Comparison of ENCODE assay signal across 19 mouse cellular contexts in genomic region chr1:165677558-165677957, GRCm38 (mm10). TPM values are rescaled to one million over a fixed set of nuclear protein-coding genes. Genes with fewer than 3 reads are reported as not detected.
DNase-seq lines count a peak whose midpoint lies in the region; ATAC-seq and TF ChIP-seq lines count a peak whose summit lies in the region.
"Had no signal": no experiment of that assay in that cellular context is flagged by ENCODE, and none has a peak within 500 bp of the region (broad histone marks: within the 10 kb centered on the region; RNA-seq: fewer than 3 reads in every experiment).

No protein-coding gene starts in this region.

- peak overlapping the region; percentile 22 for H3K9ac ChIP-seq in heart, postnatal 0 days (replicated peaks; ENCODE audit: low read depth, low read length)
- H3K9ac ChIP-seq: forebrain, embryonic 12.5 days; hindbrain, embryonic 15.5 days; midbrain, embryonic 12.5 days had no signal

- peaks cover 38% of the 10 kb centered on the region for H3K36me3 ChIP-seq in heart, embryonic 10.5 days
- H3K36me3 ChIP-seq in heart, postnatal 0 days (replicated peaks; ENCODE audit: control insufficient read depth, insufficient read depth, low read length) = peaks cover 13% of the 10 kb centered on the region; the same call in 1 of the 2 replicates
- H3K36me3 ChIP-seq: forebrain, embryonic 12.5 days; hindbrain, embryonic 15.5 days; midbrain, embryonic 12.5 days had no signal

- peak; percentile 41 to 52 for DNase-seq in cerebellum, postnatal 14 days
- DNase-seq in cerebellum, postnatal 4 days (ENCODE audit: low spot score in 2 of 2) = no peak
- no peak for DNase-seq in heart, embryonic 10.5 days (ENCODE audit: low spot score)
- DNase-seq in heart, postnatal 4 days = no peak
- peak; percentile 80 for DNase-seq in gastrocnemius, postnatal 25 days
- DNase-seq in heart, postnatal 0 days (ENCODE audit: low spot score) = no peak
- DNase-seq in left cerebral cortex, adult 11 months (ENCODE audit: low spot score) = no peak
- no peak for DNase-seq in kidney, adult 11 months
- DNase-seq: adrenal gland, adult 8-10 months; cerebellum, postnatal 36 days; layer of hippocampus, postnatal 36 days; liver had no signal

- H3K27ac ChIP-seq in heart, embryonic 10.5 days = peak overlapping the region; percentile 70
- H3K27ac ChIP-seq in heart, postnatal 0 days (ENCODE audit: low read depth) = peak overlapping the region; percentile 75
- H3K27ac ChIP-seq: forebrain, embryonic 12.5 days; hindbrain, embryonic 15.5 days; midbrain, embryonic 12.5 days; stomach, postnatal 0 days had no signal

- H3K4me3 ChIP-seq in heart, embryonic 10.5 days = no peak overlapping the region
- H3K4me3 ChIP-seq in heart, postnatal 0 days (ENCODE audit: low read depth, low read length) = no peak overlapping the region
- H3K4me3 ChIP-seq: forebrain, embryonic 12.5 days; hindbrain, embryonic 15.5 days; midbrain, embryonic 12.5 days had no signal

- ATAC-seq in heart, postnatal 0 days (ENCODE audit: insufficient read depth, low read depth) = peak; percentile 43
- ATAC-seq: CD4-positive, CD25-positive, alpha-beta regulatory T cell, adult 4 months; lung, postnatal 0 days; Patski had no signal

- H3K4me1 ChIP-seq in heart, embryonic 10.5 days = peaks cover 94% of the 10 kb centered on the region
- peaks cover 73% of the 10 kb centered on the region for H3K4me1 ChIP-seq in heart, postnatal 0 days (ENCODE audit: control insufficient read depth, insufficient read depth)
- H3K4me1 ChIP-seq: forebrain, embryonic 12.5 days; hindbrain, embryonic 15.5 days; midbrain, embryonic 12.5 days had no signal

- H3K4me2 ChIP-seq in heart, postnatal 0 days (ENCODE audit: low read depth, low read length) = peak overlapping the region; percentile 23; the same call in 1 of the 2 replicates
- H3K4me2 ChIP-seq: forebrain, embryonic 12.5 days; hindbrain, embryonic 15.5 days; midbrain, embryonic 12.5 days had no signal

- TF ChIP-seq CTCF in heart, postnatal 0 days (IDR thresholded peaks at IDR 0.05; ENCODE audit: low read depth) = no peak

- no peaks in the 10 kb centered on the region for H3K27me3 ChIP-seq in heart, embryonic 10.5 days (ENCODE audit: insufficient read depth, poor library complexity, severe bottlenecking)
- no peaks in the 10 kb centered on the region for H3K27me3 ChIP-seq in heart, postnatal 0 days (ENCODE audit: control insufficient read depth, insufficient read depth, low read length)
- H3K27me3 ChIP-seq: forebrain, embryonic 12.5 days; hindbrain, embryonic 15.5 days had no signal

- WGBS in heart, embryonic 10.5 days = 46% methylated on average over 4 of the region's 4 CpGs
- WGBS in heart, postnatal 0 days = 31% methylated on average over 4 of the region's 4 CpGs

- no peak for TF ChIP-seq EP300 in heart, postnatal 0 days (IDR thresholded peaks at IDR 0.05; ENCODE audit: low read depth)

- no peaks in the 10 kb centered on the region for H3K9me3 ChIP-seq in heart, embryonic 10.5 days
- no peaks in the 10 kb centered on the region for H3K9me3 ChIP-seq in heart, postnatal 0 days (replicated peaks; ENCODE audit: control insufficient read depth, low read length)
- H3K9me3 ChIP-seq: forebrain, embryonic 12.5 days; hindbrain, embryonic 15.5 days; midbrain, embryonic 12.5 days had no signal

RNA-seq across cellular contexts. Expression of gene Rcsd1, which starts 32.0 kb away (rescaled TPM):
- polyA plus RNA-seq in heart, embryonic 10.5 days (2016; fragmentation: Nextera tagmentation; extraction: Ambion mirVana) = 100 and 130 TPM in 2 replicates
- total RNA-seq in heart, postnatal 4 days (2021) = 100 to 1,000 TPM; 107 to 115 TPM
- total RNA-seq in gastrocnemius, postnatal 25 days (2021) = 10 to 100 TPM; 80.0 to 85.8 TPM
- total RNA-seq in heart, postnatal 0 days (2014; rRNA removed; ENCODE audit: low replicate concordance) = 88.6 and 94.0 TPM in 2 replicates
- polyA plus RNA-seq in heart, postnatal 0 days (2015; fragmentation: Nextera tagmentation; extraction: Ambion mirVana) = 103 and 116 TPM in 2 replicates

RNA-seq across cellular contexts. Expression of gene Mpzl1, which starts 43.2 kb away (rescaled TPM):
- 138 and 170 TPM in 2 replicates for polyA plus RNA-seq in heart, embryonic 10.5 days (2016; fragmentation: Nextera tagmentation; extraction: Ambion mirVana)
- total RNA-seq in heart, postnatal 4 days (2021) = 10 to 100 TPM; 65.0 to 65.2 TPM
- 10 to 100 TPM in 1 of 2 experiments, 1 to 10 TPM in 1; 9.2 to 10.1 TPM for total RNA-seq in gastrocnemius, postnatal 25 days (2021)
- total RNA-seq in heart, postnatal 0 days (2014; rRNA removed; ENCODE audit: low replicate concordance) = 16.6 and 17.9 TPM in 2 replicates
- polyA plus RNA-seq in heart, postnatal 0 days (2015; fragmentation: Nextera tagmentation; extraction: Ambion mirVana) = 57.1 and 57.5 TPM in 2 replicates

Comparison
In these comparisons a context has a peak if more than half of its experiments do, and no peak if none do; other contexts are left out.
1. DNase-seq: peak in cerebellum, postnatal 14 days (2 of 2) and gastrocnemius, postnatal 25 days (single experiment); none in cerebellum, postnatal 4 days (0 of 2), heart, embryonic 10.5 days (single experiment), heart, postnatal 4 days (single experiment), heart, postnatal 0 days (single experiment), left cerebral cortex, adult 11 months (single experiment) and kidney, adult 11 months (single experiment).